Mouse (Mus musculus) heart, embryonic 12.5 days (tissue): Measurements from ENCODE around the gene Serpina11. TPM values are rescaled to one million over a fixed set of nuclear protein-coding genes. Genes with fewer than 3 reads are reported as not detected.

ENCODE experiments used
- ATAC-seq: fragments of 200-750 bp; cut with Nextera tagmentation; 2 replicates; pipeline ENCODE4 v1.8.0; 2017; ENCODE audit warnings: moderate TSS enrichment, moderate library complexity; ENCODE audit not compliant: insufficient number of reproducible peaks, low FRiP score
- H3K27ac ChIP-seq: fragments of 300-500 bp; sonication (generic); 2 replicates; pipeline ENCODE4 v1.5.1; 2016; ENCODE audit warnings: mild to moderate bottlenecking, moderate library complexity; ENCODE audit not compliant: poor library complexity, severe bottlenecking
- H3K27me3 ChIP-seq: fragments of 300-500 bp; sonication (generic); replicated peaks from 2 replicates; pipeline ENCODE4 v1.6.1; 2016; ENCODE audit warnings: mild to moderate bottlenecking, moderate library complexity
- H3K36me3 ChIP-seq: fragments of 300-500 bp; sonication (generic); 2 replicates; pipeline ENCODE4 v1.6.1; 2016; ENCODE audit warnings: mild to moderate bottlenecking, moderate library complexity
- H3K4me1 ChIP-seq: fragments of 300-500 bp; sonication (generic); replicated peaks from 2 replicates; pipeline ENCODE4 v1.6.1; 2016; ENCODE audit warnings: mild to moderate bottlenecking
- H3K4me2 ChIP-seq: fragments of 300-500 bp; sonication (generic); 2 replicates; pipeline ENCODE4 v1.6.1; 2016; ENCODE audit warnings: mild to moderate bottlenecking, moderate library complexity
- H3K4me3 ChIP-seq: fragments of 300-500 bp; sonication (generic); 2 replicates; pipeline ENCODE4 v1.5.1; 2016; ENCODE audit warnings: mild to moderate bottlenecking
- H3K9ac ChIP-seq: fragments of 300-500 bp; sonication (generic); 2 replicates; pipeline ENCODE4 v1.6.1; 2016; ENCODE audit warnings: mild to moderate bottlenecking, moderate library complexity
- H3K9me3 ChIP-seq: fragments of 300-500 bp; sonication (generic); replicated peaks from 2 replicates; pipeline ENCODE4 v1.6.1; 2016; ENCODE audit warnings: mild to moderate bottlenecking, moderate library complexity
- WGBS: fragments of 180-500 bp; shearing (Covaris S2); methylation state at CpG from one replicate; pipeline ENCODE4 v1.1.7; 2016; 5-methylcytosine and 5-hydroxymethylcytosine counted together
- polyA plus RNA-seq: library from polyadenylated mRNA; unstranded; fragments of >200 nt; fragmentation: Nextera tagmentation; extraction: Ambion mirVana; gene quantifications from 2 replicates; pipeline ENCODE4 v1.2.1, GENCODE M21; 2016

Gene Serpina11
- polyA plus RNA-seq, 1 experiment from 2014 or later, result not detected

GRCm38 (mm10) chr12:103996513-103996912 is 6.8 kb upstream of the Serpina11 start:
- 56% methylated on average over 2 of the region's 2 CpGs for WGBS
- H3K4me1 ChIP-seq, result no peaks in the 10 kb centered on the region; the same call in 1 of the 2 replicates
- no peak overlapping the region for H3K4me2 ChIP-seq
- no peak for ATAC-seq
- no peaks in the 10 kb centered on the region for H3K36me3 ChIP-seq
- H3K27me3 ChIP-seq, result peaks cover 66% of the 10 kb centered on the region
- H3K9me3 ChIP-seq, result no peaks in the 10 kb centered on the region
- no peak overlapping the region for H3K4me3 ChIP-seq
- H3K27ac ChIP-seq, result no peak overlapping the region
- no peak overlapping the region for H3K9ac ChIP-seq

GRCm38 (mm10) chr12:103995292-103996072 is 5.7 kb upstream of the Serpina11 start:
- no peak overlapping the region for H3K4me3 ChIP-seq
- no peak overlapping the region for H3K27ac ChIP-seq
- H3K4me2 ChIP-seq, result no peak overlapping the region
- no peaks in the 10 kb centered on the region for H3K36me3 ChIP-seq
- no peak overlapping the region for H3K9ac ChIP-seq
- no peak for ATAC-seq
- no peaks in the 10 kb centered on the region for H3K9me3 ChIP-seq
- no peaks in the 10 kb centered on the region for H3K4me1 ChIP-seq
- peaks cover 66% of the 10 kb centered on the region for H3K27me3 ChIP-seq
- 36% methylated on average over 5 of the region's 5 CpGs for WGBS

GRCm38 (mm10) chr12:103992945-103993344 is 3.2 kb upstream of the Serpina11 start:
- H3K4me2 ChIP-seq, result no peak overlapping the region
- H3K4me3 ChIP-seq, result no peak overlapping the region
- no peak overlapping the region for H3K9ac ChIP-seq
- no peaks in the 10 kb centered on the region for H3K9me3 ChIP-seq
- H3K36me3 ChIP-seq, result no peaks in the 10 kb centered on the region
- WGBS, result 49% methylated on average over 7 of the region's 7 CpGs
- no peak for ATAC-seq
- H3K27ac ChIP-seq, result no peak overlapping the region
- no peaks in the 10 kb centered on the region for H3K4me1 ChIP-seq
- H3K27me3 ChIP-seq, result peaks cover 59% of the 10 kb centered on the region

GRCm38 (mm10) chr12:103989514-103989767 is 316 bp downstream of the Serpina11 start:
- no peaks in the 10 kb centered on the region for H3K4me1 ChIP-seq
- H3K36me3 ChIP-seq, result no peaks in the 10 kb centered on the region
- no peaks in the 10 kb centered on the region for H3K9me3 ChIP-seq
- H3K27ac ChIP-seq, result no peak overlapping the region
- no peak overlapping the region for H3K9ac ChIP-seq
- H3K4me3 ChIP-seq, result no peak overlapping the region
- 59% methylated on average over 2 of the region's 2 CpGs for WGBS
- H3K4me2 ChIP-seq, result no peak overlapping the region
- ATAC-seq, result no peak
- peaks cover 48% of the 10 kb centered on the region for H3K27me3 ChIP-seq

- WGBS, result 48% methylated on average over 14 of the region's 14 CpGs
- Histone ChIP-seq H3K4me1 (no peaks in the 10 kb centered on the region), H3K4me3 (no peak overlapping the region), H3K9me3 (no peaks in the 10 kb centered on the region), H3K36me3 (no peaks in the 10 kb centered on the region), H3K4me2 (no peak overlapping the region), H3K27ac (no peak overlapping the region), H3K9ac (no peak overlapping the region), H3K27me3 (peaks cover 43% of the 10 kb centered on the region)
- no peak for ATAC-seq
These were observed 823 bp downstream of the Serpina11 start for GRCm38 (mm10) chr12:103988754-103989513.

GRCm38 (mm10) chr12:103985868-103986267 is 3.9 kb downstream of the Serpina11 start:
- Histone ChIP-seq H3K9ac (no peak overlapping the region), H3K36me3 (no peaks in the 10 kb centered on the region), H3K9me3 (no peaks in the 10 kb centered on the region), H3K27ac (no peak overlapping the region), H3K4me1 (0 out of 2 replicates have a peak, but pooled peaks cover 4% of the 10 kb centered on the region), H3K4me2 (no peak overlapping the region), H3K4me3 (no peak overlapping the region), H3K27me3 (peaks cover 27% of the 10 kb centered on the region)
- ATAC-seq, result no peak
- 59% methylated on average over 5 of the region's 5 CpGs for WGBS

GRCm38 (mm10) chr12:103984935-103985334 is 4.8 kb downstream of the Serpina11 start:
- no peak overlapping the region for H3K27ac ChIP-seq
- H3K9ac ChIP-seq, result no peak overlapping the region
- H3K4me2 ChIP-seq, result no peak overlapping the region
- no peak for ATAC-seq
- H3K4me3 ChIP-seq, result no peak overlapping the region
- 53% methylated on average over 4 of the region's 4 CpGs for WGBS
- no peaks in the 10 kb centered on the region for H3K36me3 ChIP-seq
- no peaks in the 10 kb centered on the region for H3K9me3 ChIP-seq
- H3K4me1 ChIP-seq, result 0 out of 2 replicates have a peak, but pooled peaks cover 4% of the 10 kb centered on the region
- peaks cover 27% of the 10 kb centered on the region for H3K27me3 ChIP-seq

GRCm38 (mm10) chr12:103981646-103982360 is 8.0 kb downstream of the Serpina11 start:
- H3K27me3 ChIP-seq, result peaks cover 10% of the 10 kb centered on the region
- ATAC-seq, result no peak
- H3K9me3 ChIP-seq, result no peaks in the 10 kb centered on the region
- H3K4me1 ChIP-seq, result 0 out of 2 replicates have a peak, but pooled peaks cover 4% of the 10 kb centered on the region
- H3K4me3 ChIP-seq, result no peak overlapping the region
- no peak overlapping the region for H3K4me2 ChIP-seq
- no peak overlapping the region for H3K9ac ChIP-seq
- H3K36me3 ChIP-seq, result no peaks in the 10 kb centered on the region
- no peak overlapping the region for H3K27ac ChIP-seq
- 38% methylated on average over 7 of the region's 7 CpGs for WGBS

GRCm38 (mm10) chr12:103978294-103978693 is 11.5 kb downstream of the Serpina11 start:
- Histone ChIP-seq H3K36me3 (no peaks in the 10 kb centered on the region), H3K27ac (no peak overlapping the region), H3K4me3 (no peak overlapping the region), H3K9me3 (0 out of 2 replicates have a peak, but pooled peaks cover 1% of the 10 kb centered on the region), H3K4me1 (0 out of 2 replicates have a peak, but pooled peaks cover 4% of the 10 kb centered on the region), H3K27me3 (no peaks in the 10 kb centered on the region), H3K9ac (no peak overlapping the region), H3K4me2 (no peak overlapping the region)
- no peak for ATAC-seq
- 79% methylated on average over 10 of the region's 10 CpGs for WGBS

GRCm38 (mm10) chr12:103977846-103978245 is 11.9 kb downstream of the Serpina11 start:
- no peak overlapping the region for H3K9ac ChIP-seq
- WGBS, result 41% methylated on average over 5 of the region's 5 CpGs
- H3K4me1 ChIP-seq, result 0 out of 2 replicates have a peak, but pooled peaks cover 4% of the 10 kb centered on the region
- H3K4me2 ChIP-seq, result no peak overlapping the region
- ATAC-seq, result no peak
- H3K9me3 ChIP-seq, result 0 out of 2 replicates have a peak, but pooled peaks cover 5% of the 10 kb centered on the region
- no peak overlapping the region for H3K4me3 ChIP-seq
- no peaks in the 10 kb centered on the region for H3K27me3 ChIP-seq
- H3K27ac ChIP-seq, result no peak overlapping the region
- no peaks in the 10 kb centered on the region for H3K36me3 ChIP-seq

- Histone ChIP-seq H3K9ac (no peak overlapping the region), H3K4me3 (no peak overlapping the region), H3K36me3 (no peaks in the 10 kb centered on the region), H3K4me2 (no peak overlapping the region), H3K27ac (no peak overlapping the region), H3K27me3 (no peaks in the 10 kb centered on the region), H3K9me3 (0 out of 2 replicates have a peak, but pooled peaks cover 5% of the 10 kb centered on the region), H3K4me1 (0 out of 2 replicates have a peak, but pooled peaks cover 4% of the 10 kb centered on the region)
- 58% methylated on average over 3 of the region's 3 CpGs for WGBS
- no peak for ATAC-seq
These were observed 12.7 kb downstream of the Serpina11 start for GRCm38 (mm10) chr12:103977060-103977459.
